Mouse (Mus musculus): ENCODE measurements around the gene Ndufa11.
A peak's percentile ranks its signal among the peaks of the same experiment; 100 is the strongest.

Ndufa11 gene

GRCm38 (mm10) chr17:56758132-56758531, 40.6 kb downstream of the Ndufa11 start:
- peak; percentile 63 for DNase-seq (ENCODE audit: inconsistent ontology term)

DNA sequence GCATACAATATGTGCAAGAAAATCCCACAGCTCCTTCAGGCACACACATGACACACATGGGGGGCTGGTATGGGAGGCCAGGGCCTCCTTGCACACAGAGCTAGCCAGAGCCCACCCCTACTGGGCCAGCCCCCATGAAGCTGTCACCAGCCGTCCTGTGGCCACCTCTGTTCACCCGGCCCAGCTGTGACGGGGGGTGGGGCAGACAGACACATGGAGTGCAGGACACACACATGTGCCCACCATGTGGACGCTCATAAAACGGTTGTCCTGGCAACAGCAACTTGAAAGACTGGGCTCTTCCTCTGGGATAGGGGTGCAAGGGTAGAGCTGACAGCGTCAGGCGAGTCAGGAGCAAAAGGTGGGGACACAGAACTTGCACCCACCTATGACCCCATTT, 41.7 kb downstream of the Ndufa11 start:
- no peak for DNase-seq (ENCODE audit: inconsistent ontology term)

DNA sequence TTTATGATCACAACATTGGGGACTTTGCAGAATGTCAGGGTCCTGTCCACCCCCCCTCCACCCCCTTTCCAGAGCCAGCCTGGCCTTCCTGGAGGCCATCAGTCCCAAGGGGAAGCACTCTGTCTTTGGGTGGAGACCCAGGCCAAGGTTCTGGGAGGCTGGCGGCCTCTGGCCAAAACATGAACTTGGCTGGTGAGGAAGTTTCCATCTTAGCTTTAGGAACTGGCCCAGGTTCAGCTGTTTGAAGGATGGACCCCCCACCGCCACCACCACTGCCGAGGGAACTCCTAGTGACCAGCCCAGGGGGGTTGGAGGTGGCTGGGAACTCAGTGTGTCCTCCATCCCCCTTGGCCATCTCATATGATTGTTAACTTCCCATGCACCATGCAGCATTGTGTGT, 43.5 kb downstream of the Ndufa11 start:
- DNase-seq (ENCODE audit: inconsistent ontology term): no peak

DNA sequence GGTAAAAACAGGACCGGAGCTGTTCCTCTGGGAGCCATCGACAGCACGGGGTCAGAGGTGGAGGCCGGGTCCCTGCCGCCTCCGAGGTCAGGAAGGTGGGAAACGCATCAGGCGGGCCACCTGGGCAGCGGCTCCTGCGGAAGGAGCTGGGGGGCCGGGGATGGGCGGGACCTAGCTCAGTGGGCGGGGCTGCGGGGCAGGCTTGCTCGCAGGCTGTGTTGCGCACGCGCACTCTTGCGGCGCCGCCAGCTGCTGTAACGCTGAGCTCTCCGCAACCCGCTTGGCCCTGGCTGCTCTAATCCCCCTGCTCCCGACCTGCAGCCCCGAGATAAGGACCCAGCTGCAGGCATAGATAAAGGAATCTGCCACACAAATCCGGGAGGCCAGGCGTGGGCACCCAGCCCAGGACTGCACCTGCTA, 44.4 kb downstream of the Ndufa11 start:
- peak; percentile 81 for DNase-seq (ENCODE audit: inconsistent ontology term)

DNA sequence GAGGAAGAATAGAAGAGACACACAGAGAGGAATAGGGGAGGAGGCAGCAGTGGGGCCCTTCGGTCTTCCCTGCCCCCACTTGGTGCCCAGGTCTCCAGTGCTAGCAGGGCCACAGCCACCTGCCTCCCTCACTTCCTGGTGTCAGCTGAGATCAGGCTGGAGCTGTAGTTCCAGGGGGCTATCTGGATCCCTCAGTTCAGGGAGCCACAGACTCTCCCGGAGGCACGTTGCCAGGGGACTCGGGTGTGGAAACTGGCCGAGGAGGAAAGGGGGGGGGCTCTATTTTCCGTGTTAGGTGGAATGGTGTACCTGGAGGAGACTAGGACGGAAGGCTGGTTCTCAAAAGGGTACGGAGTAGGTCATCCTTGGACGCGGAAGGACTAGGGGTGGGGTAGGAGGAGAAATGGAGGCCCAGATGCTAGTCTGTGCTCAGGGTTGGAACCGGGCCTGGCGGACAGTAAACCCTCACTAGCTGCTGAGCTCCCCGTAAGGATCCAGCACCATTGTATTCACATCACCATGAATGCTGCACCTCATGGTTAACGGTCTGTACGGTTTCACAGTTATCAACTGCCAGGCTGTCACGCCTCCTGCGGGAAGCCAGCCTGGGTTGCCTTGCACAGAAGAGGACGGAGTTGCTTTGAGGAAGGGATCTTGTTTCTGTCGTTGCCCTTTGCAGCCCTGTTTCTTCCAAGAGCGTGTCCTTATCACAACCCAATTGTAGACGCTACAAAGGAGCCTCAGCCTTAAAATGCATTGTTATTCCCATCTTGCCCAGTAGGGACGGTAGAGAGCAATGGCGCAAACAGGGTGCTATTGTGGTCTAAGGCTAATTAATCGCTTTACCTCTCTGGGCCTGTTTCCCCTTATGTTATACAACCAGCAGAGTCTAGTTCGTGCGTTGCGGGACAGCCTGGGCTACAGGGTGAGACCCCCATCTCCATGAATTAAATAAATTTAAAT, 45.5 kb downstream of the Ndufa11 start:
- peak; percentile 40 for DNase-seq (ENCODE audit: inconsistent ontology term)

DNA sequence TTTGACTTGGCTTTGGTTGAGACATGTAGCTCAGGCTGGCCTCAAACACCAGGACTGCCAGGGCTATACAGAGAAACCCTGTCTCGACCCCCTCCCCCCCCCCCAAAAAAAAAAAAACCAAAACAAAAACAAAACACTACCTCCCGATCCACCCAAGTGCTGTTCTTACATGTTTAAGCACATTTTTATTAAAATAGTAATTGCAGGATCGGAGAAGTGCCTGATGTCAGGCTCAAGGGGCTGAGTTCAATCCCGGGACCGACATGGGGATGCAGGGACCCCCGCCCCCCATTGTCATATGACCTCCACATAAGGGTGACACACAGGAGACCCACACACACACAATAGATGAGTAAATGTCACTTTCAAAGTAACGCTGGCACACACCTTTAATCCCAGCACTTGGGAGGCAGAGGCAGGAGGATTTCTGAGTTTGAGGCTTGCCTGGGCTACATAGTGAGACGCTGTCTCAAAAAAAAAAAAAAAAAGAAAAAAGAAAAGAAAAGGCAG, 46.2 kb downstream of the Ndufa11 start:
- no peak for DNase-seq (ENCODE audit: inconsistent ontology term)

DNA sequence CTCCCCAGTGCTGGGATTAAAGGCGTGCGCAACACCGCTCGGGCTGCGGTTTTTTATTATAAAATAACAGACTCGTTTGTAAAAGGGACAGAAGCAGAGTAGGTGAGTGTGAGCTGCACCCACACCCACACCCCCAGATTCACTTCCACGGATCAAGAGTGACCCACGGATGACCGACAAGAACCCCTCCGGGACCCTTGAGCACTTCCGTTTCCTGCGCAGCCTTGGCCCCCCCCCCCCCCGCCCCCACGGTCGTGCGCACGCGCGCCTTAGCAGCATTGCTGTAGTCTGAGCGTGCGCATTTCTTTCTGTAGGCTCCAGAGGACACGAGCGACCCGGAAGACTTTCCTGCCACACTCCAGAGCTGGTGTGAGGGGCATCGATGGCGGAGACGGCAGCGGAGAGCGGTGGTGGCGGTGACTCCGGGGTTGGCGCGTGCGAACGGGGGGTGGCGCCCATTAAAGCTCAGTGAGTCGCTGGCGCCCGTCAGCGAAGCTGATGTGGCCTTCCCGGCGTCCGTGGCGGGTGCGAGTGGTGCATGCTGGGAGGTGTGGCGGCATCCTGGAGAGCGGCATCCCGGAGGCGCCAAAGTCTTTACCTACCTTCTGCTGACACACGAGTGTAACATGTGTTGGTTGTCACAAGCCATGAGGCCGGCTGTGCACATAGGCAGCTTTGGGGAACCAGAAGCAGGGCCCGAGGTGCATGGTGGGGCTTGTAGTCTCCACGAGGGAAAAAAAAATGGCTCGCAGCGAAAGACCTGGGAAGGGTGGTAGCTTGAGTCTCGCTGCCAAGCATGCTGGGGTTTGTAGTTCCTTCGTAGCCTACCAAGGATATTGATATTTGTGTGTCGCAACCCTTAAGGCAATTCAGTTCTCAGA, 47.1 kb downstream of the Ndufa11 start, which contains the start of gene Dus3l:
Gene Dus3l (plus strand): TSS at position 284 of the 881 bp plus-strand sequence.
- peak; percentile 90 for DNase-seq (ENCODE audit: inconsistent ontology term)

DNA sequence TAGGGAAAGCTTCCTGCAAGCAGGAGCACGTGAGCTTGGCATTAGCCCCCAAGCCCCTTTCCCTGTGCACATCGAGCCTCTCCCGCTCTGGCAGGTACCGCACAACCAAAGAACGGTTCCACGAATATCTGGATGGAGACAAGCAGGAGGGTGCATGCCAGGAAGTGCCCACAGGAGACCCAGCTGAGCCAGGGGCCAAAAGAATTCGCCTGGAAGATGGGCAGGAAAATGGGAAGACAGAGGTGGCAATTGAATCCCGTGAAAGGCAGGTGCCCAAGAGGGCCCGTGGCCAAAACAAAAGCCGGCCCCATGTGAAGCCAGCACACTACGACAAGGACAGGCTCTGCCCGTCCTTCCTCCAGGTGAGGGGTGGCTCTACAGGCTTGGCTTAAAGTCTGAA, 47.9 kb downstream of the Ndufa11 start:
- DNase-seq (ENCODE audit: inconsistent ontology term): no peak

DNA sequence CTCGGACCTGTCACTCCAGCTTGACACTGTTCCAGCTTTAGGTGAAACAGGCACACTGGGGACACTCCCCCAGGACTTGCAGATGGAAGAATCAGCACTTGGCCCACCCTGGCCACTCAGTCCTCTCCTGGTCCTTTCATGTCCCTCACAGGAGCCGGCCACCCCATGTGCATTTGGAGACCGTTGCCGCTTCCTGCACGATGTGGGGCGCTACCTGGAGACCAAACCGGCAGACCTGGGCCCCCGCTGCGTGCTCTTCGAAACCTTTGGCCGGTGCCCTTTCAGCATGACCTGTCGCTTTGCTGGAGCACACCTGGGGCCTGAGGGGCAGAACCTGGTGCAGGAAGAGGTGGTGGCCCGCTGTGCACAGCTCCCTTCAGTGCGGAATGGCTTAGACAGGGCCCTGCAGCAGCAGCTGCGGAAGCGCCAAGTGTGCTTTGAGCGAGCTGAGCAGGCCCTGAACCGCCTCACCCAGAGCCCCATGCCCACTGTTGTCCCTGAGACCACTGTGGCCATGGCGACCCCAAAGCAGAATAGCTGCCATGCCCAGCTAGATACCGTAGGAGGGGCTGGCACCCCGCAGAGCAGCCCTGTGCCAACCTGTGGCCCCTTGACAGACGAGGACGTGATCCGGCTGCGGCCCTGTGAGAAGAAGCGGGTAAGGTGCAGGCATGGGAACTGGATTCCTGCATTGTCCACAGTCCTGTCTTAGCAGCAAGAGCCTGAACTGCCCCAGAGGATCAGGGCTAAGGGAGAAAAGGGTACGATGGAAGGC, 49.3 kb downstream of the Ndufa11 start:
- DNase-seq (ENCODE audit: inconsistent ontology term): no peak

DNA sequence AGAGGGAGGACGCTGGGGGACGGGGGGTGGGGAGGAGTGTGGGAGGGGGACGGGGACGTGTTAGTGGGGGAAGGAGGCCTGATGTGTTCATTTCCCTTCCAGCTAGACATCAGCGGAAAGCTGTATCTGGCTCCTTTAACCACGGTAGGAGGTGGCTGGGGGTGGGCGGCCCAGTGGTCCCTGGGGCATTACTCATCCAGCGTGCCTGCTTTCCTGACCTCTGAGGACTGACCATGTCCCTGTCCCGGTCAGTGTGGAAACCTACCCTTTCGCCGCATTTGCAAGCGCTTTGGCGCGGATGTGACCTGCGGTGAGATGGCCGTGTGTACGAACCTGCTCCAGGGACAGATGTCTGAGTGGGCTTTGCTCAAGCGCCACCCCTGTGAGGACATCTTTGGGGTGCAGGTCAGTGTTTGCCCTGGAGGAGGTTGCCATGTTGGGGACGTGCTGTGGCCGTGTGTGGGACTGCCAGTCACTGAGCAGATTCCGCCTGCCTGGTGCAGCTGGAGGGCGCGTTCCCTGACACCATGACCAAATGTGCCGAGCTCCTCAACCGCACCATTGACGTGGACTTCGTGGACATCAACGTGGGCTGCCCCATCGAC, 50.1 kb downstream of the Ndufa11 start:
- DNase-seq (ENCODE audit: inconsistent ontology term): no peak

GRCm38 (mm10) chr17:56768941-56769340, 51.4 kb downstream of the Ndufa11 start:
- no peak for DNase-seq (ENCODE audit: inconsistent ontology term)

DNA sequence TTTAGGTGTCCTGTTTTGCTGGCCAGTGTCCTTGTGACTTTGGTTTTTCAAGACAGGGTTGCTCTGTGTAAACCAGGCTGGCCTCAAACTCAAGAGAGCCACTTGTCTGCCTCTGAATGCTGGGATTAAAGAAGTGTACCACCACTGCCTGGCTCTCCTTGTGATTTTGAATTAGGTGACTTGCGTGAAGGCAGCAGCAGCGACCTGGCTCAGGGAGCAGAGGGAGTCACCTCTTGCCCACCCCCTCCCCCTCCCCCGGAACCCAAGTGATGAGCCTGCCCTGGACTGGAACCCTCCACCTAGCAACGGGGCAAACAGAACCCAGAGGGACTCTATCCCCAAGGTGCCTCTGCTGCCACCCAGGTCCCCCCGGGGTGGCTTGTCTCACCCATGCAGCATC, 52.4 kb downstream of the Ndufa11 start, which contains the start of gene Prr22:
Gene Prr22 (plus strand): TSS at position 301 of the 400 bp plus-strand sequence.
- DNase-seq (ENCODE audit: inconsistent ontology term): no peak

Data from Muller cell, postnatal 12 days (primary cell).